Mouse (Mus musculus) urinary bladder, postnatal 4 days (tissue): ENCODE measurements around the gene Snai1.
A peak's percentile ranks its signal among the peaks of the same experiment; 100 is the strongest.

Experiments used
- DNase-seq, 2 experiments: peaks; one replicate each; pipeline ENCODE4 v3.0.0; 2021 to 2022; ENCODE audit warnings: low spot score in 2 of 2

Snai1 gene

GRCm38 (mm10) chr2:167550341-167550854 is 12.4 kb downstream of the Snai1 start:
- DNase-seq: no peak

GRCm38 (mm10) chr2:167551342-167551920 is 13.4 kb downstream of the Snai1 start:
- DNase-seq: no peak

- no peak for DNase-seq
Measured at GRCm38 (mm10) chr2:167552292-167552691, 14.3 kb downstream of the Snai1 start.

GRCm38 (mm10) chr2:167552927-167553402 is 15.0 kb downstream of the Snai1 start:
- no peak for DNase-seq

- DNase-seq: no peak
Measured at GRCm38 (mm10) chr2:167555766-167556165, 17.8 kb downstream of the Snai1 start.

- DNase-seq: no peak
Measured at GRCm38 (mm10) chr2:167559413-167559812, 21.4 kb downstream of the Snai1 start.

- DNase-seq: no peak
Measured at GRCm38 (mm10) chr2:167562101-167562500, 24.1 kb downstream of the Snai1 start.

GRCm38 (mm10) chr2:167563035-167563434 is 25.0 kb downstream of the Snai1 start:
- DNase-seq: no peak

GRCm38 (mm10) chr2:167563703-167564102 is 25.7 kb downstream of the Snai1 start:
- DNase-seq: no peak

- no peak for DNase-seq
Measured at GRCm38 (mm10) chr2:167564551-167565311, 26.7 kb downstream of the Snai1 start.

GRCm38 (mm10) chr2:167565312-167565656 is 27.3 kb downstream of the Snai1 start:
- no peak for DNase-seq

- DNase-seq: peak in 1 of 2 experiments; percentile 55
Measured at GRCm38 (mm10) chr2:167565682-167566081, 27.7 kb downstream of the Snai1 start.

GRCm38 (mm10) chr2:167568112-167568511 is 30.1 kb downstream of the Snai1 start:
- no peak for DNase-seq

- peak in 1 of 2 experiments; percentile 51 for DNase-seq
Measured at GRCm38 (mm10) chr2:167569934-167570651, 32.1 kb downstream of the Snai1 start.

- no peak for DNase-seq
Measured at GRCm38 (mm10) chr2:167570815-167571214, 32.8 kb downstream of the Snai1 start.

GRCm38 (mm10) chr2:167571442-167572220 is 33.6 kb downstream of the Snai1 start:
- no peak for DNase-seq

GRCm38 (mm10) chr2:167574814-167575213 is 36.8 kb downstream of the Snai1 start:
- DNase-seq: peak; percentile 67 to 79

GRCm38 (mm10) chr2:167575581-167575980 is 37.6 kb downstream of the Snai1 start:
- no peak for DNase-seq

GRCm38 (mm10) chr2:167576121-167576620 is 38.2 kb downstream of the Snai1 start:
- no peak for DNase-seq

- DNase-seq: no peak
Measured at GRCm38 (mm10) chr2:167577186-167577785, 39.3 kb downstream of the Snai1 start.

GRCm38 (mm10) chr2:167578521-167578920 is 40.5 kb downstream of the Snai1 start:
- DNase-seq: no peak
